8 mouse cellular contexts compared by ENCODE assay signal in the genomic region with DNA sequence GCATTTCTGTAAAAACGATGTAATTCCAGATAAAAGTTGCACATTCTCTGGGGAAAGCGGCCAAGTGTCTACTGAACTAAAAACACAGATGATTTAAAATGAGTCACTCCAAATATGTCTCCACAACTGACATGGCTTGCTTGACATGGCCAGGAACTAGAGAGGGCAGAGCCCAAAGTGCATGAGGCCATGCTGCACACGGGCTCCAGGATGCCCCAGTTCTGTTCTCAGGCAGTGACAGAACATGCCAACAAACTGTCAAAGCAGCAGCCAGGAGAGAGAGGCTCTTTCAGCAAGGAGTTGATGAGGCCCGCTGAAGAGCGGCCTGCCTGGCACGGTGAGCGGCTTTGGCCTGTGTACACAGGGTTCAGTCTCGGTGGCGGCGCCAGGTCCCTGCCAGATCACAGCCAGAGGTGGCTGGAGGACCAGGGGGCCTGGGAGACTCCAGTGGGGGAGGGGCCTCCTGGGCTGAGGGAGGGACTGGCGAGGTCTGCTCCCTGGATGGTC.
DNase-seq lines count a peak whose midpoint lies in the region; ATAC-seq and TF ChIP-seq lines count a peak whose summit lies in the region.

No protein-coding gene starts in this region.

- H3K36me3 ChIP-seq in heart, embryonic 13.5 days = no peaks in the 10 kb centered on the region
- no peaks in the 10 kb centered on the region for H3K36me3 ChIP-seq in lung, embryonic 15.5 days

- H3K9ac ChIP-seq in heart, embryonic 13.5 days = peak overlapping the region; percentile 25; the same call in 1 of the 2 replicates
- H3K9ac ChIP-seq in lung, embryonic 15.5 days = no peak overlapping the region

- H3K4me3 ChIP-seq in embryonic fibroblast, embryonic 13.5 days (ENCODE audit: insufficient read depth, low read length) = no peak overlapping the region
- H3K4me3 ChIP-seq in heart, embryonic 13.5 days = no peak overlapping the region
- no peak overlapping the region for H3K4me3 ChIP-seq in lung, embryonic 15.5 days

- H3K27ac ChIP-seq in embryonic fibroblast, embryonic 13.5 days (ENCODE audit: insufficient read depth, low read length) = peak overlapping the region; percentile 87
- peak overlapping the region; percentile 69 for H3K27ac ChIP-seq in heart, embryonic 13.5 days (replicated peaks)
- peak overlapping the region; percentile 69 for H3K27ac ChIP-seq in lung, embryonic 15.5 days

- TF ChIP-seq POLR2A in embryonic fibroblast, embryonic 13.5 days (IDR thresholded peaks at IDR 0.05; ENCODE audit: low read depth, low read length) = peak; percentile 23; the same call in 1 of the 2 replicates

- DNase-seq in ovary, postnatal 14 days (ENCODE audit: low spot score) = peak; percentile 38
- DNase-seq in ovary, postnatal 10 days (ENCODE audit: low spot score) = no peak
- peak; percentile 24 to 51 for DNase-seq in kidney, postnatal 36 days
- DNase-seq in right cerebral cortex, postnatal 25 days = peak; percentile 59
- no peak for DNase-seq in thymus, postnatal 14 days

- no peak for TF ChIP-seq CTCF in embryonic fibroblast, embryonic 13.5 days (IDR thresholded peaks at IDR 0.05; ENCODE audit: borderline replicate concordance, insufficient read depth, low read length)

- peak overlapping the region; percentile 36 for H3K4me2 ChIP-seq in heart, embryonic 13.5 days
- peak overlapping the region; percentile 22 for H3K4me2 ChIP-seq in lung, embryonic 15.5 days

- WGBS in heart, embryonic 13.5 days = 26% methylated on average over 11 of the region's 11 CpGs
- 23% methylated on average over 11 of the region's 11 CpGs for WGBS in lung, embryonic 15.5 days

- H3K27me3 ChIP-seq in heart, embryonic 13.5 days (replicated peaks) = no peaks in the 10 kb centered on the region
- H3K27me3 ChIP-seq in lung, embryonic 15.5 days = no peaks in the 10 kb centered on the region

- peak; percentile 45 for ATAC-seq in heart, embryonic 13.5 days (ENCODE audit: extremely low read depth, insufficient number of reproducible peaks, low FRiP score, low TSS enrichment)
- peak; percentile 89 for ATAC-seq in lung, embryonic 15.5 days (ENCODE audit: borderline replicate concordance, extremely low read depth, low FRiP score, low TSS enrichment)

- H3K9me3 ChIP-seq in heart, embryonic 13.5 days = no peaks in the 10 kb centered on the region
- H3K9me3 ChIP-seq in lung, embryonic 15.5 days = no peaks in the 10 kb centered on the region

- 0 out of 2 replicates have a peak, but pooled peaks cover 4% of the 10 kb centered on the region for H3K4me1 ChIP-seq in embryonic fibroblast, embryonic 13.5 days (ENCODE audit: control insufficient read depth, insufficient read depth, low read length)
- H3K4me1 ChIP-seq in heart, embryonic 13.5 days = peaks cover 59% of the 10 kb centered on the region
- peaks cover 63% of the 10 kb centered on the region for H3K4me1 ChIP-seq in lung, embryonic 15.5 days

Comparison
In these comparisons a context has a peak if more than half of its experiments do, and no peak if none do; other contexts are left out.
1. DNase-seq: peak in ovary, postnatal 14 days (single experiment), kidney, postnatal 36 days (2 of 2) and right cerebral cortex, postnatal 25 days (single experiment); none in ovary, postnatal 10 days (single experiment) and thymus, postnatal 14 days (single experiment).
2. Peak in every context shown above with its lines, with median percentiles within 50 percentile points of each other: H3K27ac ChIP-seq.